Mouse (Mus musculus): Measurements from ENCODE around the gene Olfr736.

Gene Olfr736

GRCm38 (mm10) chr14:50380863-50381262 is at the start of gene Olfr736:
TSS of gene Olfr736 (plus strand) at chr14:50381163.
- DNase-seq (ENCODE audit: low spot score): no peak

DNA sequence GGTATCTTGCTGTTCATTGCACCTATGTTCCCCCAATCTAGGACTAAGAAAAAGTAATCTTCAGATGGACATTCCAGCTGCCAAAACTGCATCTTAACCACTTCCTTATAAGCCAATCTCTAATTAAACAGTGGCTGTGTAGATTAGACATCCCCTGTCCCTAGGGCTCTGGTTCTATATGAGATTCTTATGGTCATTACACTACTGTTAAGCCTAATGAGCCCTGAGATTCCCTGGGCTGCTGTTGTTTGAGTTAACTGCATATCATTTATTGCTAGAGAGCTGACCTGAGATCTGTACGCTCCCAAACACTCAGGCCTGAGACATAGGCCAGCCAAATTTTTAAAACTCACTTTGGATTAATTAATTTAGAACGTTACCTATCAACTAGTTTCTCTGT is 32.2 kb upstream of the Olfr736 start, which contains the start of gene Olfr735:
Gene Olfr735 (minus strand): TSS at position 77 of the 400 bp plus-strand sequence.
- DNase-seq (ENCODE audit: low spot score): no peak

DNA sequence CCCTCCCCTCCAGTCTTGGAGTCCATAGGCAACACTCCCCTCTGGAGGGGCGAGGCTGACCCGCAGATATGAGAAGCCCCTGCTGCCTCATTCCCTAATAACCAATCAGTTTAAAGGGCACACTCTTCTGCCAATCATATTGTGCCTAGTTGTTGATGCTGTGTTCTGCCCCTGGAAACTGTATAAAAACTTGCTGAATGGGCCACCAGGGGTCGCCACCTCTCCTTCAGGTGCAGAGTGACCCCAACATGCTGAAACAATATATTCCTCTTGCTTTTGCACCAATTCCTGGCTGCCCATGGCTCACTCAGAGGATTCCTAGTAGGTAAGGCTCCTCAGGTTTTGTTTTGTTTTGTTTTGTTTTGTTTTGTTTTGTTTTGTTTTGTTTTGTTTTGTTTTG is 28.5 kb upstream of the Olfr736 start:
- DNase-seq (ENCODE audit: low spot score): peak; percentile 0

- DNase-seq (ENCODE audit: low spot score): no peak
Measured at GRCm38 (mm10) chr14:50356725-50357124, 24.2 kb upstream of the Olfr736 start.

- DNase-seq (ENCODE audit: low spot score): no peak
Measured at GRCm38 (mm10) chr14:50357593-50357992, 23.4 kb upstream of the Olfr736 start, which contains the start of gene Tlr11. TSS of gene Tlr11 (plus strand) at chr14:50357914.

- DNase-seq (ENCODE audit: low spot score): no peak
Measured at GRCm38 (mm10) chr14:50360480-50360879, 20.5 kb upstream of the Olfr736 start.

GRCm38 (mm10) chr14:50363561-50363960 is 17.4 kb upstream of the Olfr736 start:
- no peak for DNase-seq (ENCODE audit: low spot score)

- no peak for DNase-seq (ENCODE audit: low spot score)
Measured at GRCm38 (mm10) chr14:50407268-50407667, 26.3 kb downstream of the Olfr736 start, which contains the start of gene Olfr738. TSS of gene Olfr738 (plus strand) at chr14:50407568.

DNA sequence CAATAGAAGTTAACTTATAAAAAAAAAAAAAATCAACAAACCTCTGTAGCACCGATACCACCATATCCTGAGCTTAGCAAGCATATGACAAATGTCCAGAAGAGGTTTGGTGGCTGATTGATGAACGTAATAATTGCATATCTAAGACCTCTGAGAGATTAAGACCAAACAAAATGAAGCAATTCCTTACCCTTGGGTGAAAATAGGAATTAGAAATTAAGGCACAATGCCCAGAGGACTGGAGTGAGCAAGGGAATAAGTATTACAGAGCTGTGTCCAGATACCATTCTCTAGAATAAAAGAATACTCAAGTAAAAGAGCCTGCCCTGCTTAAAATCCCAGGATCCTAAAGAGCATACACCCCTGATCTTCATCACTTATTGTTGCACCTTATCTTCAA is 37.4 kb downstream of the Olfr736 start, which contains the start of gene Olfr739:
Gene Olfr739 (plus strand): TSS at position 301 of the 400 bp plus-strand sequence.
- no peak for DNase-seq (ENCODE audit: low spot score)

Measured in ovary, postnatal 14 days (tissue).